Mouse (Mus musculus): Measurements from ENCODE around the gene Swap70. TPM values are rescaled to one million over a fixed set of nuclear protein-coding genes. Genes with fewer than 3 reads are reported as not detected.

Gene Swap70
- polyA plus RNA-seq, 1 experiment from 2014 or later: 22.6 TPM

DNA sequence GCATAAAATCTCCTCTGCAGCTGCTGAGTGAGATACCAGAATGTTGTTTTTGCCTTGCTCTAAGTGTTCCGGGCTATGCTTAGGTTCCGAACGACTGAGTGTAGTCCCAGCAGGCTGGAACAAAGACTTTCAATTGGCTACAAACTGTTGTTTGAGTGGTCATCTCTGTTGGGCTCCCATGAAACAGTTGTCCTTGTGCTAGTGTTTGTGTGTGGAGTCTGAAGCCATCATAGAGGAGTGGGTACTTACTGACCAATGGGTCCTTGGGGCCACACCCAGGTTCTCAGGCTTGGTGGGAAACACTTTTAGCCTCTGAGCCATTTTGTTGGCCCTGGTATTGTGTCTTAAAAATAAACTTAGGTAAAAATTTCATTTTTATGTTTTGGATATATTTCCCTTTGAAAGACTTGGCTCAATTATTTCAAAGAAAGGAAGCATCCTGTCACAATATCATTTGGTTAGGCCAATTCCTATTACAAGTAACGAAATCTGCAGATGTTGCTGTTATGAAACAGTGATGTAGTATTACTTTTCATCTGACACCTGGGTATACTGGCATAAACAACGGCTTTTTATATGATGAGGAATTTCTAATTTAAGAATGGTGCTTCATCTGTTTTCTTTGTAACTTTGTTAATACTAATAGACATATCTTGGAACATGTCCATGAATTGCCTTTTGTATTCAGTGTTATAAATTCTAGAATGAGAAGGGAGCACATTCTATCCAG, 104.0 kb downstream of the Swap70 start:
- Histone ChIP-seq H3K4me3 (no peak overlapping the region), H3K4me2 (no peak overlapping the region), H3K36me3 (peaks cover 61% of the 10 kb centered on the region), H3K9me3 (replicated peaks) (peaks cover 4% of the 10 kb centered on the region; the same call in 1 of the 2 replicates), H3K27me3 (replicated peaks) (peaks cover 3% of the 10 kb centered on the region; the same call in 1 of the 2 replicates), H3K4me1 (replicated peaks) (no peaks in the 10 kb centered on the region), H3K27ac (ENCODE audit: poor library complexity, severe bottlenecking) (no peak overlapping the region), H3K9ac (no peak overlapping the region)
- no peak for ATAC-seq (ENCODE audit: insufficient number of reproducible peaks, low FRiP score)
- 89% methylated on average over 5 of the region's 5 CpGs for WGBS

Other genes with a start within 250 kb of the Swap70 start
- gene Tmem41b, start 234.8 kb upstream of the Swap70 start, polyA plus RNA-seq (2016; fragmentation: Nextera tagmentation; extraction: Ambion mirVana): 56.9 and 63.5 TPM in 2 replicates
- gene Ipo7, start 203.4 kb upstream of the Swap70 start, polyA plus RNA-seq (2016; fragmentation: Nextera tagmentation; extraction: Ambion mirVana): 43.8 and 43.9 TPM in 2 replicates
- gene Zfp143, start 160.5 kb upstream of the Swap70 start, polyA plus RNA-seq (2016; fragmentation: Nextera tagmentation; extraction: Ambion mirVana): 16.0 and 17.1 TPM in 2 replicates
- gene Wee1, start 99.7 kb upstream of the Swap70 start, polyA plus RNA-seq (2016; fragmentation: Nextera tagmentation; extraction: Ambion mirVana): 38.1 and 38.6 TPM in 2 replicates